Mouse (Mus musculus) neural tube, embryonic 10.5 days (tissue): ENCODE results near the gene Eno2.

Experiments
- DNase-seq: peaks from one replicate; pipeline ENCODE4 v3.0.0-alpha.2; 2017; ENCODE audit warnings: low spot score; ENCODE audit errors: extremely low spot score

Eno2 gene

GRCm38 (mm10) chr6:124767536-124767919 lies 1.9 kb downstream of the Eno2 start:
- no peak for DNase-seq

GRCm38 (mm10) chr6:124765951-124766350 lies 3.5 kb downstream of the Eno2 start:
- no peak for DNase-seq

- DNase-seq = peak; percentile 85
Observed at GRCm38 (mm10) chr6:124759259-124759658, 10.2 kb downstream of the Eno2 start.

- no peak for DNase-seq
Observed at GRCm38 (mm10) chr6:124758849-124759232, 10.6 kb downstream of the Eno2 start.

- no peak for DNase-seq
Observed at GRCm38 (mm10) chr6:124757909-124758848, 11.3 kb downstream of the Eno2 start.

- no peak for DNase-seq
Observed at GRCm38 (mm10) chr6:124757351-124757880, 12.1 kb downstream of the Eno2 start.

- DNase-seq = peak; percentile 87
Observed at GRCm38 (mm10) chr6:124756652-124757350, 12.7 kb downstream of the Eno2 start.

- DNase-seq = peak; percentile 82
Observed at GRCm38 (mm10) chr6:124755831-124756595, 13.5 kb downstream of the Eno2 start, which contains the start of the genes Gm45234 and Atn1. TSS of gene Gm45234 (minus strand) at chr6:124756021. TSS of gene Atn1 (minus strand) at chr6:124756524.

- DNase-seq = no peak
Observed at GRCm38 (mm10) chr6:124755306-124755705, 14.2 kb downstream of the Eno2 start.

GRCm38 (mm10) chr6:124753861-124754260 lies 15.6 kb downstream of the Eno2 start:
- no peak for DNase-seq

GRCm38 (mm10) chr6:124750405-124750804 lies 19.1 kb downstream of the Eno2 start:
- no peak for DNase-seq

GRCm38 (mm10) chr6:124746654-124747632 lies 22.5 kb downstream of the Eno2 start:
- DNase-seq = no peak

GRCm38 (mm10) chr6:124746296-124746605 lies 23.2 kb downstream of the Eno2 start:
- DNase-seq = no peak

GRCm38 (mm10) chr6:124745490-124746295 lies 23.8 kb downstream of the Eno2 start:
- DNase-seq = peak; percentile 93

- no peak for DNase-seq
Observed at GRCm38 (mm10) chr6:124744755-124745321, 24.6 kb downstream of the Eno2 start.

- DNase-seq = no peak
Observed at GRCm38 (mm10) chr6:124743647-124744046, 25.8 kb downstream of the Eno2 start.

- DNase-seq = no peak
Observed at GRCm38 (mm10) chr6:124742839-124743514, 26.5 kb downstream of the Eno2 start.

GRCm38 (mm10) chr6:124741842-124742241 lies 27.6 kb downstream of the Eno2 start:
- DNase-seq = no peak
